Mouse (Mus musculus) midbrain, embryonic 16.5 days (tissue): ENCODE data around the gene Nmbr. TPM values are rescaled to one million over a fixed set of nuclear protein-coding genes. Genes with fewer than 3 reads are reported as not detected.

Source experiments
- ATAC-seq: fragments of 200-750 bp; cut with Nextera tagmentation; 2 replicates; pipeline ENCODE4 v1.8.0; 2017; ENCODE audit warnings: moderate TSS enrichment
- H3K27ac ChIP-seq: fragments of 300-500 bp; sonication (generic); 2 replicates; pipeline ENCODE4 v1.5.1; 2014; ENCODE audit warnings: mild to moderate bottlenecking, low read length, mixed read lengths
- H3K27me3 ChIP-seq: fragments of 300-500 bp; sonication (generic); 2 replicates; pipeline ENCODE4 v1.6.1; 2014; ENCODE audit warnings: low read depth, low read length, mixed read lengths; ENCODE audit not compliant: control insufficient read depth, insufficient read depth
- H3K36me3 ChIP-seq: fragments of 300-500 bp; sonication (generic); 2 replicates; pipeline ENCODE4 v1.6.1; 2014; ENCODE audit warnings: mild to moderate bottlenecking, low read length, moderate library complexity, mixed read lengths; ENCODE audit not compliant: control insufficient read depth, insufficient read depth
- H3K4me1 ChIP-seq: fragments of 300-500 bp; sonication (generic); 2 replicates; pipeline ENCODE4 v1.6.1; 2014; ENCODE audit warnings: mild to moderate bottlenecking, low read length, mixed read lengths; ENCODE audit not compliant: control insufficient read depth, insufficient read depth
- H3K4me2 ChIP-seq: fragments of 300-500 bp; sonication (generic); 2 replicates; pipeline ENCODE4 v1.6.1; 2014; ENCODE audit warnings: mild to moderate bottlenecking, low read length, mixed read lengths
- H3K4me3 ChIP-seq: fragments of 300-500 bp; sonication (generic); 2 replicates; pipeline ENCODE4 v1.5.1; 2014; ENCODE audit warnings: low read depth, mild to moderate bottlenecking, low read length, moderate library complexity, mixed read lengths
- H3K9ac ChIP-seq: fragments of 300-500 bp; sonication (generic); 2 replicates; pipeline ENCODE4 v1.6.1; 2014; ENCODE audit warnings: low read depth, low read length, mixed read lengths
- H3K9me3 ChIP-seq: fragments of 300-500 bp; sonication (generic); replicated peaks from 2 replicates; pipeline ENCODE4 v1.6.1; 2014; ENCODE audit warnings: mild to moderate bottlenecking, low read length, mixed read lengths; ENCODE audit not compliant: control insufficient read depth, poor library complexity, severe bottlenecking
- WGBS: fragments of 180-500 bp; shearing (Covaris S2); extraction: QIAGEN DNeasy Blood & Tissue Kit; methylation state at CpG from one replicate; pipeline ENCODE4 v1.1.7; 2014; 5-methylcytosine and 5-hydroxymethylcytosine counted together
- polyA plus RNA-seq: library from polyadenylated mRNA; unstranded; fragments of >200 nt; fragmentation: Nextera tagmentation; extraction: Ambion mirVana; gene quantifications from 2 replicates; pipeline ENCODE4 v1.2.1, GENCODE M21; 2015

Gene Nmbr
- polyA plus RNA-seq, 1 experiment from 2014 or later: 2.9 TPM

GRCm38 (mm10) chr10:14718114-14718513 is 12.7 kb downstream of the Nmbr start, which contains the start of gene Gje1:
Gene Gje1, minus strand, starts transcription at chr10:14718214.
- ATAC-seq: no peak
- no peak within 1 kb of the TSS for H3K4me2 ChIP-seq
- H3K4me1 ChIP-seq: no peaks in the 10 kb centered on the region
- no peaks in the 10 kb centered on the region for H3K27me3 ChIP-seq
- no peak within 1 kb of the TSS for H3K9ac ChIP-seq
- WGBS: 54% methylated on average over 3 of the region's 3 CpGs
- no peak within 1 kb of the TSS for H3K27ac ChIP-seq
- no peaks in the 10 kb centered on the region for H3K9me3 ChIP-seq
- H3K36me3 ChIP-seq: no peaks in the 10 kb centered on the region
- no peak within 1 kb of the TSS for H3K4me3 ChIP-seq

GRCm38 (mm10) chr10:14725671-14726070 is 20.3 kb downstream of the Nmbr start:
- H3K9ac ChIP-seq: no peak overlapping the region
- ATAC-seq: no peak
- H3K36me3 ChIP-seq: no peaks in the 10 kb centered on the region
- H3K27ac ChIP-seq: no peak overlapping the region
- no peak overlapping the region for H3K4me2 ChIP-seq
- 49% methylated on average over 9 of the region's 9 CpGs for WGBS
- no peak overlapping the region for H3K4me3 ChIP-seq
- H3K27me3 ChIP-seq: no peaks in the 10 kb centered on the region
- no peaks in the 10 kb centered on the region for H3K4me1 ChIP-seq
- no peaks in the 10 kb centered on the region for H3K9me3 ChIP-seq

- Histone ChIP-seq H3K27ac (no peak overlapping the region), H3K9me3 (no peaks in the 10 kb centered on the region), H3K4me2 (no peak overlapping the region), H3K36me3 (no peaks in the 10 kb centered on the region), H3K4me1 (no peaks in the 10 kb centered on the region), H3K9ac (no peak overlapping the region), H3K27me3 (no peaks in the 10 kb centered on the region), H3K4me3 (no peak overlapping the region)
- 9% methylated on average over 2 of the region's 2 CpGs for WGBS
- ATAC-seq: peak; percentile 64
Measured at GRCm38 (mm10) chr10:14734285-14734684, 28.9 kb downstream of the Nmbr start.

- ATAC-seq: peak; percentile 85
- WGBS: 1% methylated on average over 35 of the region's 35 CpGs
- peak overlapping the region; percentile 55 for H3K9ac ChIP-seq
Measured at GRCm38 (mm10) chr10:14759665-14760558, 54.5 kb downstream of the Nmbr start.

GRCm38 (mm10) chr10:14760618-14761017 is 55.2 kb downstream of the Nmbr start:
- WGBS: 17% methylated on average over 8 of the region's 8 CpGs
- no peaks in the 10 kb centered on the region; the same call in 1 of the 2 replicates for H3K27me3 ChIP-seq
- no peak overlapping the region for H3K27ac ChIP-seq
- peaks cover 3% of the 10 kb centered on the region; the same call in 1 of the 2 replicates for H3K4me1 ChIP-seq
- H3K4me2 ChIP-seq: peak overlapping the region; percentile 95
- no peaks in the 10 kb centered on the region for H3K36me3 ChIP-seq
- H3K9me3 ChIP-seq: no peaks in the 10 kb centered on the region
- peak overlapping the region; percentile 55; the same call in 1 of the 2 replicates for H3K9ac ChIP-seq
- ATAC-seq: peak; percentile 67; the same call in 1 of the 2 replicates
- peak overlapping the region; percentile 48 for H3K4me3 ChIP-seq

More at GRCm38 (mm10) chr10:14759665-14760558, 54.5 kb downstream of the Nmbr start:
- no peak overlapping the region for H3K27ac ChIP-seq
- H3K4me3 ChIP-seq: peak overlapping the region; percentile 48
- peaks cover 3% of the 10 kb centered on the region; the same call in 1 of the 2 replicates for H3K4me1 ChIP-seq
- H3K36me3 ChIP-seq: no peaks in the 10 kb centered on the region
- H3K4me2 ChIP-seq: peak overlapping the region; percentile 95
- no peaks in the 10 kb centered on the region; the same call in 1 of the 2 replicates for H3K27me3 ChIP-seq
- H3K9me3 ChIP-seq: no peaks in the 10 kb centered on the region

- Histone ChIP-seq H3K4me1 (no peaks in the 10 kb centered on the region), H3K4me3 (no peak overlapping the region), H3K9ac (no peak overlapping the region), H3K4me2 (no peak overlapping the region), H3K27me3 (no peaks in the 10 kb centered on the region), H3K27ac (no peak overlapping the region), H3K36me3 (no peaks in the 10 kb centered on the region), H3K9me3 (no peaks in the 10 kb centered on the region)
- ATAC-seq: no peak
- WGBS: 89% methylated on average over 10 of the region's 10 CpGs
Measured at GRCm38 (mm10) chr10:14770227-14770910, 65.0 kb downstream of the Nmbr start.

- Histone ChIP-seq H3K9me3 (no peaks in the 10 kb centered on the region), H3K4me3 (no peak overlapping the region), H3K9ac (no peak overlapping the region), H3K4me2 (no peak overlapping the region), H3K4me1 (no peaks in the 10 kb centered on the region), H3K27me3 (no peaks in the 10 kb centered on the region), H3K36me3 (no peaks in the 10 kb centered on the region), H3K27ac (no peak overlapping the region)
- ATAC-seq: no peak
- 44% methylated on average over 2 of the region's 2 CpGs for WGBS
Measured at GRCm38 (mm10) chr10:14774499-14774898, 69.1 kb downstream of the Nmbr start.

GRCm38 (mm10) chr10:14789969-14790368 is 84.6 kb downstream of the Nmbr start:
- no peak for ATAC-seq
- no peak overlapping the region for H3K4me3 ChIP-seq
- 49% methylated on average over 2 of the region's 2 CpGs for WGBS
- H3K27ac ChIP-seq: no peak overlapping the region
- H3K4me1 ChIP-seq: no peaks in the 10 kb centered on the region
- no peaks in the 10 kb centered on the region for H3K27me3 ChIP-seq
- H3K36me3 ChIP-seq: no peaks in the 10 kb centered on the region
- no peak overlapping the region for H3K4me2 ChIP-seq
- no peak overlapping the region for H3K9ac ChIP-seq
- no peaks in the 10 kb centered on the region for H3K9me3 ChIP-seq

GRCm38 (mm10) chr10:14816970-14817369 is 111.6 kb downstream of the Nmbr start:
- Histone ChIP-seq H3K4me1 (no peaks in the 10 kb centered on the region), H3K4me3 (no peak overlapping the region), H3K4me2 (no peak overlapping the region), H3K36me3 (no peaks in the 10 kb centered on the region), H3K9ac (no peak overlapping the region), H3K9me3 (no peaks in the 10 kb centered on the region), H3K27ac (no peak overlapping the region), H3K27me3 (no peaks in the 10 kb centered on the region)
- ATAC-seq: no peak
- 57% methylated on average over 4 of the region's 4 CpGs for WGBS
